Mouse (Mus musculus): ENCODE measurements around the gene Cdh12.

DNA sequence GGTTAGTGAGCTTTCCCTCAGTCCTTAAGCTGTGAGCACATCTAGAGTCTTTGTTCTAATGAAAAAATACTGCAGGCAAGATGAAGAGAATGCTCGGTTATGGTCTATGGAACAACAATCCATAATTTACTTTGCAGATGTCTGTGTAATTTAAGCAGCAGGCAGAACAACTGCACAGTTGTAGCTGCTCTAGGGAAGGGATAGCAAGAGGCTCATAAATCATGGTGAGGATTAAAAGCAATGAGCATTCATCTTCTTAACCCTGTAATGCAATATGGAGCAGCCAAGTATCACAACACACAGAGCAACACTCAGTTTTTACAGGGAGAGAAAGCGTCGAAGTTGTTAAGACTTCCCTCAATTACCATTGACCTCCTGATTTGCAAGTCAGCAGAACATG is 387.9 kb downstream of the Cdh12 start:
- TF ChIP-seq GATA1 (IDR thresholded peaks at IDR 0.05; ENCODE audit: borderline replicate concordance, low read length), result no peak
- no peak for TF ChIP-seq FLI1 (IDR thresholded peaks at IDR 0.05; ENCODE audit: low read length)
